Mouse (Mus musculus) midbrain, embryonic 15.5 days (tissue): ENCODE results near the gene Izumo1. TPM values are rescaled to one million over a fixed set of nuclear protein-coding genes. Genes with fewer than 3 reads are reported as not detected.
A peak's percentile ranks its signal among the peaks of the same experiment; 100 is the strongest.

Source experiments
- ATAC-seq: fragments of 200-750 bp; cut with Nextera tagmentation; replicated peaks from 2 replicates; pipeline ENCODE4 v1.8.0; 2017; ENCODE audit warnings: moderate TSS enrichment
- H3K27ac ChIP-seq: fragments of 300-500 bp; sonication (generic); 2 replicates; pipeline ENCODE4 v1.5.1; 2015; ENCODE audit warnings: mild to moderate bottlenecking, inconsistent platforms
- H3K27me3 ChIP-seq: fragments of 300-500 bp; sonication (generic); replicated peaks from 2 replicates; pipeline ENCODE4 v1.6.1; 2015; ENCODE audit warnings: inconsistent platforms
- H3K36me3 ChIP-seq: fragments of 300-500 bp; sonication (generic); replicated peaks from 2 replicates; pipeline ENCODE4 v1.6.1; 2015; ENCODE audit warnings: inconsistent platforms
- H3K4me1 ChIP-seq: fragments of 300-500 bp; sonication (generic); 2 replicates; pipeline ENCODE4 v1.6.1; 2015; ENCODE audit warnings: inconsistent platforms
- H3K4me2 ChIP-seq: fragments of 300-500 bp; sonication (generic); 2 replicates; pipeline ENCODE4 v1.6.1; 2015; ENCODE audit warnings: inconsistent platforms, mild to moderate bottlenecking, moderate library complexity
- H3K4me3 ChIP-seq: fragments of 300-500 bp; sonication (generic); 2 replicates; pipeline ENCODE4 v1.5.1; 2015; ENCODE audit warnings: mild to moderate bottlenecking, inconsistent platforms
- H3K9ac ChIP-seq: fragments of 300-500 bp; sonication (generic); 2 replicates; pipeline ENCODE4 v1.6.1; 2015; ENCODE audit warnings: mild to moderate bottlenecking, inconsistent platforms
- H3K9me3 ChIP-seq: fragments of 300-500 bp; sonication (generic); 2 replicates; pipeline ENCODE4 v1.6.1; 2016; ENCODE audit warnings: inconsistent platforms
- WGBS: fragments of 180-500 bp; shearing (Covaris S2); methylation state at CpG from one replicate; pipeline ENCODE4 v1.1.7; 2015; ENCODE audit warnings: mixed read lengths; 5-methylcytosine and 5-hydroxymethylcytosine counted together
- polyA plus RNA-seq: library from polyadenylated mRNA; unstranded; fragments of >200 nt; fragmentation: Nextera tagmentation; extraction: Ambion mirVana; gene quantifications from 2 replicates; pipeline ENCODE4 v1.2.1, GENCODE M21; 2015

The Izumo1 gene
- not detected in 2 replicates for polyA plus RNA-seq

DNA sequence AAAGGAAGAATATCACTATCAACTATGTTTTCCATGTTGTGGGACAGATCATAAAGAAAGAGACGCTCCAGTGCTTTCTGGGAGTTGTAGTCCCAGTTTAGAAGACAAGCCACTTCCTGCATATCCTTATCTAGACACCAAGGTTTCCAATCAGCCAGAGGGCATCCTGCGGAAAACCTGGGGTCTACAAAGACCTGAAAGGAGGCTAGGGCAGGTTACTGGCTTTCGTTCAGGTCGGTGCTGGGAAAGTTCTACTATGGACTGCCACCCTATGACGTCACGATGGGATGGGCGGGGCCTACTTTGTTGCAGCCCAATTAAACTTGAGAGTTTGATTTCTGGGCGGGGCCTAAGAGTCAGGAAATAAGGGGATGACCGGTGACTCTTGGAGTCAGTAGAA lies at the start of gene Izumo1:
Izumo1 (plus strand) TSS at position 369 of the 400 bp plus-strand sequence.
- H3K4me2 ChIP-seq, result no peak within 1 kb of the TSS

DNA sequence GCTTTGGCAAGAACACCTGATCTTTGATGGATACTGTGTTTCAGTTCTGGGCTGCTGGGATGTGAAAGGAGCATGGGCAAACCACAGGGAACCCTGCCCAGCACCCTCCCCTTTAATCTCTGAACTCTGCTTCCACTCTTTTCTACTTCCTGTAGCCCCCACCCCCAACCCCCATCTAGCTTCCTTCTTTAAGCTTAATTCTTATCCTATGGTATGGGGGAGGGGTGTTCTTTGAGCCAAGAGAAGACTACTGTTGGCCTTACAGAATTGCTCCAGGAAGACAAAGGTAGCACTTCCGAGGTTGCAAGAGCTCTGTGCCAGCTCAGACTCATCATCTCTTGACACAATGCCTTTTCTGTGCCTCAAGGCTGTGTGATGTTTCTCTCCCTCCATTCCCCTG lies 49.6 kb upstream of the Izumo1 start:
- Histone ChIP-seq H3K27ac (no peak overlapping the region), H3K36me3 (no peaks in the 10 kb centered on the region), H3K9me3 (no peaks in the 10 kb centered on the region), H3K4me2 (no peak overlapping the region), H3K27me3 (peaks cover under 1% of the 10 kb centered on the region; the same call in 1 of the 2 replicates), H3K4me1 (peaks cover 32% of the 10 kb centered on the region), H3K4me3 (no peak overlapping the region), H3K9ac (no peak overlapping the region)
- 78% methylated on average over 1 of the region's 1 CpGs for WGBS
- ATAC-seq, result no peak

More for the DNA sequence above, at the start of gene Izumo1:
- no peaks in the 10 kb centered on the region for H3K36me3 ChIP-seq
- WGBS, result 27% methylated on average over 9 of the region's 9 CpGs
- no peak within 1 kb of the TSS for H3K9ac ChIP-seq
- no peak for ATAC-seq
- H3K27ac ChIP-seq, result no peak within 1 kb of the TSS
- no peak within 1 kb of the TSS for H3K4me3 ChIP-seq
- H3K4me1 ChIP-seq, result peaks cover 4% of the 10 kb centered on the region; the same call in 1 of the 2 replicates
- no peaks in the 10 kb centered on the region for H3K9me3 ChIP-seq
- H3K27me3 ChIP-seq, result peaks cover 22% of the 10 kb centered on the region

DNA sequence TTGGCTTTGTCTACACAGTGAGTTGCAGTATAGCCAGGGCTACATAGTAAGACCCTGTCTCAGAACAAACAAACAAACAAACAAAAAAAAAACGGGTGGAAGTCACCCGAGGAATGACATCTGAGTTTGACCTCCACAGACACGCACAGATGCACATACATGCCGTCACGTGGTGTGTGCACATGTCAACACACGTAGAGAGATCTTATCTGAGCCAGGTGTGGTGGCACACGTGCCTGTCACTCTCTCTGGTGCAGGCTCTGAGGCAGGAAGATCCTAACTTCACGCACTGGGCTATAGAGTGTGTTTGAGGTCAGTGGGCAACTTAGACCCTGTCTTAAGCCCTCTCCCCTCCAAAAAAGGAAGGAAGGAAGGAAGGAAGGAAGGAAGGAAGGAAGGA lies 47.7 kb upstream of the Izumo1 start:
- peaks cover 3% of the 10 kb centered on the region; the same call in 1 of the 2 replicates for H3K36me3 ChIP-seq
- no peak for ATAC-seq
- no peak overlapping the region for H3K4me3 ChIP-seq
- peaks cover 19% of the 10 kb centered on the region for H3K4me1 ChIP-seq
- H3K27ac ChIP-seq, result no peak overlapping the region
- WGBS, result 82% methylated on average over 8 of the region's 8 CpGs
- H3K9ac ChIP-seq, result no peak overlapping the region
- H3K4me2 ChIP-seq, result no peak overlapping the region
- no peaks in the 10 kb centered on the region for H3K27me3 ChIP-seq
- H3K9me3 ChIP-seq, result no peaks in the 10 kb centered on the region

DNA sequence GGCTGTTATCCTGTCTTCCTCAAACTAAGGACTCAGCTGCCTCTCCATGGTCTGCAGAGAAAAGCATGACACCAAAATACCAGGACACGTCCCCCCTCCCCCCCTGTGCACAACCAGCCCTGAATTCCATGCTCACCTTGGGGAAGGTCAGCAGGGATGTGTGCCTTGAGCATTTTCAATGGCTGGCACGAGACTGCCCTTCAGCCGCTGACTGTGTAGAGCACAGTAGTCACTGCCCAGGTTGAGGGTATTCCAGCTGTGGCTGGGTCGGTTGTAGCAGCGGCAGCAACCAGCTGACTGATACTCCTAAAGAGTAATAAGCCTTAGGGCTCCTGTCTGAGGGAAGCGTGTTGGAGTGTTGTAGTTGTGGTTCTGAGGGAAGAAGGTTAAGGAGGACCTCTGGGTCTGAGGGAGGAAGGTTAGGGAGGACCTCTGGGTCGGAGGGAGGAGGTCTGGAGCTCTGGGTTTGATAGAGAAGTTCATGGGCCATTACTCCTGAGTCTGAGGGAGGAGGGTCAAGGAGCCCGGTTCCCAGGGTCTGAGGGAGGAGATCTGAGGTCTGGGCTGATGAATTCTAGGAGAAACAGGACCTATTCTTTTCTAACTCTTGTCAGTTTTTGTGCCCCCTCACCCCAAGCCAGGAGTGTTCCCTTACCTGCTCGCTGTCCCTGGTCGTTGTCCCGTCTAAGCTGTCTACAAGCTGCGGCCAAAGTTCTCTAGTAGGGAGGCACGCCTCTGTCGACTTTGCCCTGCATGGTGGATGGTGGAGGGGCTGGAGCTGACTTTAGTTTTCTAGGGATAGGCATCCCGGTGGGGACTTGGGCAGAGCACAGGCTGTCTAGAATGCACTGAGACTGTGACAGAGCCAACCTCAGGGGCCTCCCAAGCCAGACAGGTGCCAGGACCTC lies 46.9 kb upstream of the Izumo1 start:
- no peak overlapping the region for H3K4me2 ChIP-seq
- ATAC-seq, result no peak
- H3K4me3 ChIP-seq, result no peak overlapping the region
- H3K9me3 ChIP-seq, result no peaks in the 10 kb centered on the region
- H3K4me1 ChIP-seq, result peaks cover 16% of the 10 kb centered on the region
- H3K36me3 ChIP-seq, result peaks cover 3% of the 10 kb centered on the region; the same call in 1 of the 2 replicates
- H3K9ac ChIP-seq, result no peak overlapping the region
- no peaks in the 10 kb centered on the region for H3K27me3 ChIP-seq
- no peak overlapping the region for H3K27ac ChIP-seq
- 87% methylated on average over 15 of the region's 15 CpGs for WGBS

DNA sequence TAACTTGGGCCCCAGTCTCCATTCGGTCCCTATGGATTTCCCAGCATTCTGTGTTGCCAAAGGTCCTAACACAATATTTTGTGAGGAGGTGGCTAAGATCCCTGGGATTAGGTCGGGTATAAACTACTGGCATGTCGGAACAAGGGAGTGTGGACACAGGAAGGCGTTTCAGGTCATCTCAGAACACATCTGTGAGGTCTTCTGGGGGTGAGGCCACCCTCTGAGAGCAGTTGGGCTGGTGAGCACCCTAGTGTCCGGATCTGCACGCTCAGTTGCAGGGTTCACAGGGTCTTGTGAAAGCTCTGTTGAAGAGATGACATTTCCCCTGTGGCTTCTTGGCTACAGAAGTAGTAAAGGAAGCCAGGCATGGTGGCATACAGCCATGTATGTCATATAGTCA lies 35.7 kb upstream of the Izumo1 start:
- H3K4me3 ChIP-seq, result no peak overlapping the region
- no peaks in the 10 kb centered on the region for H3K9me3 ChIP-seq
- ATAC-seq, result no peak
- no peaks in the 10 kb centered on the region for H3K27me3 ChIP-seq
- WGBS, result 90% methylated on average over 6 of the region's 6 CpGs
- H3K4me2 ChIP-seq, result no peak overlapping the region
- no peak overlapping the region for H3K27ac ChIP-seq
- H3K4me1 ChIP-seq, result peaks cover 4% of the 10 kb centered on the region
- H3K36me3 ChIP-seq, result no peaks in the 10 kb centered on the region
- H3K9ac ChIP-seq, result no peak overlapping the region

DNA sequence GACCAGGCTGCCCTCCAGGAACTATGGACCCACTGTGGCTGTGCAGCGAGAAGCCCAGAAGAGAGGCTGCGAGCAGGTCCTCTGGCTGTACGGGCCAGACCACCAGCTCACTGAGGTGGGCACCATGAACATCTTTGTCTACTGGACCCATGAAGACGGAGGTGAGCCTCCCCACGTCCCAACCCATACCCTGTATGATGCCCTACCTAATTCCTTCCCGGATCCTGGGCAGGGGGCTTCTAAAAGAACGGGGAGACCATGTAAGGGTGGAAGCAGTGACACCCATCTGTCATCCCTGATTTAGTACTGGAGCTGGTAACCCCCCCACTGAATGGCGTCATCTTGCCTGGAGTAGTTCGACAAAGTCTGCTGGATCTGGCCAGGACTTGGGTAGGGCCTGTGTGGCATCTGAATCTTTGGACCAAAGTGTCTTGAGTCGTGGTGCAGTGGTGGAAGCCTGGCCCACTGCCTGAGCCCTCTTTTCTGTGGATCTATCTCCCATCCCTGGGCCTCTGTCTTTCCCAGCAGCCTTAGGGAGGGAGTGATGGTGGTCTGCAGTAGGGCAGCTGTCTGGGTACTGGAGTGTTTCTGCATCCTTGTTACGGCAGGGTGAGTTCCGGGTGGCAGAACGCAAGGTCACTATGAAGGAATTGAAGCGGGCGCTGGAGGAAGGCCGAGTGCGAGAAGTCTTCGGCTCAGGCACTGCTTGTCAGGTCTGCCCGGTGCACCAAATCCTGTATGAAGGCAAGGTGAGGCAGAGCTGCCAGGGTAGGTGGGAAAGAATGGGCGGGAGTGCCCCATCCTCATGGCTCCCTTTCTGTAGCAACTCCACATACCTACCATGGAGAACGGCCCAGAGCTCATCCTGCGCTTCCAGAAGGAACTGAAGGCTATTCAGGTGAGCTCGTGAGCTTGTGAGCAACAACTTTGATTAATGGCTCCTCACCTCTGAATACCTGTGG lies 33.7 kb upstream of the Izumo1 start:
- WGBS, result 94% methylated on average over 23 of the region's 23 CpGs
- Histone ChIP-seq H3K4me1 (peaks cover 4% of the 10 kb centered on the region), H3K9me3 (no peaks in the 10 kb centered on the region), H3K4me2 (no peak overlapping the region), H3K36me3 (no peaks in the 10 kb centered on the region), H3K27me3 (no peaks in the 10 kb centered on the region), H3K4me3 (no peak overlapping the region), H3K9ac (no peak overlapping the region), H3K27ac (0 out of 2 replicates have a peak overlapping the region, but pooled peaks have one; percentile 8)
- ATAC-seq, result no peak

DNA sequence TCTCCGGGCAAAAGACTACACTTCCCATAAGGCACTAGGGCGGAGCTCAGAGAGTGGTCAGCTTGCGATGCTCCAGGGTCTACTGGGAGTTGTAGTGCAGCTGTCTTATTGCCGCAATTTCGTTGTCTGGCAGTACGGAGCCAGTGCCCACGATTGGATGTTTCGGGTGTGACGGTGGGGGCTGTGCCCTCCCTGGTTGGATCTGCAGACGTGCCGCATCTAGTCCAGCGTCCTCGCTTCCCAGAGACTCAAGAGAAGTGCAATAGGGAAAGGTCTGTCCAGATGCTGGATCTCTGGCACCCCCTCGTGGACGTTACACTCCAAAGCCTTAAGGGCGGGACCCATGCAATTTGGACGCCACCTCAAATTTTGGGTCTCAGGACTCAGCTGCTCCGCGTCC lies 32.4 kb upstream of the Izumo1 start:
- peak overlapping the region; percentile 39 for H3K9ac ChIP-seq
- ATAC-seq, result peak; percentile 99

DNA sequence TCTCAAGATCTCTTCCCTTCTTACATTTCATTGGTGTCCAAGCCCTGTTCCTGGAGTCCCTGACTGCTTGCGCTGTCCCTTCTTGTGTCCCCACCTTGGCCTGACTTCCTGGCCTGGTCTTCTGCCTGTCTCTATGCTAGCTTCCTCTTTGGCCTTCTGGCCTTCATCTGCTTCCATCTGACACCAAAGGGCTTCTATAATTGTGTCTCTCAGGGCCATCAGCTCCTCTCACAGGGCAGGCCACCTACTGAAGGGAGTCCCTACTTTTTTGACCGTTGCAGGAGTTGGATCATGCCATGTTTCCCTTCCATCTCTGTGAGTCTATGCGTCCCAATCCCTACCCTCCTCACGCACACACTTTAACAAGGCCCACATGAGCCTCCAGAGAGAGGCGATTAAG lies 31.7 kb upstream of the Izumo1 start:
- H3K4me3 ChIP-seq, result no peak overlapping the region
- no peaks in the 10 kb centered on the region for H3K36me3 ChIP-seq
- H3K27me3 ChIP-seq, result no peaks in the 10 kb centered on the region
- H3K27ac ChIP-seq, result no peak overlapping the region
- ATAC-seq, result 0 out of 2 replicates have a peak, but pooled peaks have one; percentile 0
- peaks cover 4% of the 10 kb centered on the region for H3K4me1 ChIP-seq
- H3K9ac ChIP-seq, result no peak overlapping the region
- no peaks in the 10 kb centered on the region for H3K9me3 ChIP-seq
- no peak overlapping the region for H3K4me2 ChIP-seq
- 93% methylated on average over 5 of the region's 5 CpGs for WGBS

More for the DNA sequence above, 32.4 kb upstream of the Izumo1 start:
- peak overlapping the region; percentile 80 for H3K27ac ChIP-seq
- H3K9me3 ChIP-seq, result no peaks in the 10 kb centered on the region
- WGBS, result 4% methylated on average over 19 of the region's 19 CpGs
- no peaks in the 10 kb centered on the region for H3K27me3 ChIP-seq
- peaks cover 4% of the 10 kb centered on the region for H3K4me1 ChIP-seq
- H3K4me2 ChIP-seq, result peak overlapping the region; percentile 64
- H3K4me3 ChIP-seq, result peak overlapping the region; percentile 39
- no peaks in the 10 kb centered on the region for H3K36me3 ChIP-seq

DNA sequence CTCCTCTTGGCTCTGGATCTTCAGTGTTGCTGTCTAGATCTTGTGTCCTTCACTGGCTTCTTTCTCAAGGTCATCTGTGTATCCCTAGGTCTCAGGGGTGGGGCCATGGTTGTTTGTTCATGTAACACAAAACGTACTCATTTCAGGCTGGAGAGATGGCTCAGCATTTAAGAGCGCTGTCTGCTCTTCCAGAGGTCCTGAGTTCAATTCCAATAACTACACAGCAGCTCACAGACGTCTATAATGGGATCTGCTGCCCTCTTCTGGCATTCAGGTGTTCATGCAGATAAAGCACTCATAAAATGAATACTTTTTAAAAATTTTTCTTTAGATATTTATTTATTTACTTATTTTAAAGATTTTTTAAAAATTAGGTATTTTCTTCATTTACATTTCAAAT lies 30.7 kb upstream of the Izumo1 start:
- Histone ChIP-seq H3K36me3 (no peaks in the 10 kb centered on the region), H3K9me3 (no peaks in the 10 kb centered on the region), H3K4me2 (no peak overlapping the region), H3K27ac (no peak overlapping the region), H3K27me3 (no peaks in the 10 kb centered on the region), H3K4me3 (no peak overlapping the region), H3K4me1 (peaks cover 4% of the 10 kb centered on the region), H3K9ac (no peak overlapping the region)
- ATAC-seq, result no peak
- WGBS, result 64% methylated on average over 3 of the region's 3 CpGs

DNA sequence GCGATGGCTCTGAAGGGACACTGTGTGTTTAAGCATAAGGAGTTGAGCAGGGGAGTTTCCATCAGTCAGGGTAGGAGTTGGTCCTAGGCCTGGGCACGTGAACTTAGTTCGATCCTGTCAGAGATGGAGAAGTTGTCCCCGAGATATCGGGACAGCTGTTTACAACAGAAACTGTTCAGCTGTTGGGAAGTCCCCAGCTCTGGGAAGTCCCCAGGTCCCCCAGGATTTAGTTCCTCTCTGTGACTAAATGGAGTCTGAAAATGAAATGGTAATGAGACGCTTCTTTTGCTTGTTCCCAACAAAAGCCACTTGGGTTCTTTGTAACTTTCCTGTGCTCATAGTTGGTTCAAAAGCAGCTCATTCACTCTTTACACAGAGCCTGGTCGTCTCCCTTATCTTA lies 29.7 kb upstream of the Izumo1 start:
- Histone ChIP-seq H3K36me3 (no peaks in the 10 kb centered on the region), H3K27ac (no peak overlapping the region), H3K9ac (no peak overlapping the region), H3K9me3 (no peaks in the 10 kb centered on the region), H3K4me2 (no peak overlapping the region), H3K27me3 (no peaks in the 10 kb centered on the region), H3K4me3 (no peak overlapping the region), H3K4me1 (peaks cover 4% of the 10 kb centered on the region)
- no peak for ATAC-seq
- 77% methylated on average over 7 of the region's 7 CpGs for WGBS

DNA sequence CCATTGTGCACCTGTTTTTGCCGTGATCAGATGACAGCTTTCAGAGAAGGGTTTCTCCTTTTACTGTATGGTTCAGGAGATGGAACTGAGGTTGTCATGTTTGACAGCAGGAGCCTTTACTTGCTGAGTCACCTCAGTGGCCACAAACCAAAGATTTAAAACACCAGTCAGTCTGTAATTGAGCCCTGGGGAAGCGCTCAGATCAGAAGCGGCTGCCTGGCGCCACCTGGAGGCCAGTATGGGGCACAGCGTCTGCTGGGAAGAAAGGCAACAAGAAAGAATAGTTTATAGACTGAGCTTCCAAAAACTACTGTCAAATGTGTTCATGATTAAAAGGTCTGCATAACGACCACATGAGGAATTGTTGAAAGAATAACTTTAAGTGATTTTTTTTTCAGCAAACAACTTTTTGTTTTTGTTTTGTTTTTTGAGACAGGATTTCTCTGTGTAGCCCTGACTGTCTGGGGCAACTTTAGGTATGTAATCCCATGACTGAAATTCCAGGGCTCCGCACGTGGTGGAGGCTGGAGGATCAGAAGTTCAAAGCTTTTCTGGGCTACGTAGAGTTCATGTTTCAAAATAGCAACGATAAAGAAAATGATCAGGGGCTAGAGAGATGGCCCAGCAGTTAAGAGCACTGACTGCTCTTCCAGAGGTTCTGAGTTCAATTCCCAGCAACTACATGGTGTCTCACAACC lies 28.3 kb upstream of the Izumo1 start:
- peaks cover 4% of the 10 kb centered on the region for H3K4me1 ChIP-seq
- no peak overlapping the region for H3K27ac ChIP-seq
- no peak overlapping the region for H3K4me2 ChIP-seq
- H3K9ac ChIP-seq, result no peak overlapping the region
- no peaks in the 10 kb centered on the region for H3K9me3 ChIP-seq
- ATAC-seq, result no peak
- 26% methylated on average over 10 of the region's 10 CpGs for WGBS
- no peaks in the 10 kb centered on the region for H3K27me3 ChIP-seq
- no peak overlapping the region for H3K4me3 ChIP-seq
- H3K36me3 ChIP-seq, result no peaks in the 10 kb centered on the region
